Mouse (Mus musculus) lung, postnatal 0 days (tissue): ENCODE data around the gene Stk10. TPM values are rescaled to one million over a fixed set of nuclear protein-coding genes. Genes with fewer than 3 reads are reported as not detected.

ENCODE experiments used
- ATAC-seq: fragments of 200-750 bp; cut with Nextera tagmentation; 2 replicates; pipeline ENCODE4 v1.8.0; 2017; ENCODE audit warnings: moderate library complexity
- DNase-seq: peaks from one replicate; pipeline ENCODE4 v3.0.0-alpha.2; 2016; ENCODE audit warnings: low spot score
- H3K27ac ChIP-seq: fragments of 300-500 bp; sonication (generic); 2 replicates; pipeline ENCODE4 v1.5.1; 2014; ENCODE audit warnings: antibody characterized with exemption, mild to moderate bottlenecking, low read length, mixed read lengths
- H3K27me3 ChIP-seq: fragments of 300-500 bp; sonication (generic); replicated peaks from 2 replicates; pipeline ENCODE4 v1.6.1; 2014; ENCODE audit warnings: low read length, mixed read lengths; ENCODE audit not compliant: insufficient read depth
- H3K36me3 ChIP-seq: fragments of 300-500 bp; sonication (generic); 2 replicates; pipeline ENCODE4 v1.6.1; 2014; ENCODE audit warnings: low read length, mixed read lengths; ENCODE audit not compliant: insufficient read depth
- H3K4me1 ChIP-seq: fragments of 300-500 bp; sonication (generic); 2 replicates; pipeline ENCODE4 v1.6.1; 2014; ENCODE audit warnings: antibody characterized with exemption, low read depth, low read length, mixed read lengths; ENCODE audit not compliant: insufficient read depth
- H3K4me2 ChIP-seq: fragments of 300-500 bp; sonication (generic); replicated peaks from 2 replicates; pipeline ENCODE4 v1.6.1; 2014; ENCODE audit warnings: low read depth, mild to moderate bottlenecking, low read length, moderate library complexity, mixed read lengths
- H3K4me3 ChIP-seq: fragments of 300-500 bp; sonication (generic); 2 replicates; pipeline ENCODE4 v1.5.1; 2014; ENCODE audit warnings: low read depth, low read length
- H3K9ac ChIP-seq: fragments of 300-500 bp; sonication (generic); replicated peaks from 2 replicates; pipeline ENCODE4 v1.6.1; 2014; ENCODE audit warnings: low read depth, mild to moderate bottlenecking
- H3K9me3 ChIP-seq: fragments of 300-500 bp; sonication (generic); 2 replicates; pipeline ENCODE4 v1.6.1; 2016; ENCODE audit warnings: low read length, mixed read lengths
- CTCF ChIP-seq: IDR thresholded peaks from 2 replicates; pipeline ENCODE4 v1.5.1; 2016; ENCODE audit warnings: antibody characterized with exemption, mild to moderate bottlenecking
- EP300 ChIP-seq: IDR thresholded peaks from 2 replicates; pipeline ENCODE4 v1.6.1; 2016; ENCODE audit warnings: antibody characterized with exemption, mild to moderate bottlenecking, control low read depth
- WGBS: fragments of 180-500 bp; shearing (Covaris S2); extraction: QIAGEN DNeasy Blood & Tissue Kit; methylation state at CpG from one replicate; pipeline ENCODE4 v1.1.7; 2014; 5-methylcytosine and 5-hydroxymethylcytosine counted together
- polyA plus RNA-seq: library from polyadenylated mRNA; unstranded; fragments of >200 nt; fragmentation: Nextera tagmentation; extraction: Ambion mirVana; gene quantifications from 2 replicates; pipeline ENCODE4 v1.2.1, GENCODE M21; 2015

Stk10 gene
- polyA plus RNA-seq, 1 experiment from 2014 or later: 1.9 TPM

DNA sequence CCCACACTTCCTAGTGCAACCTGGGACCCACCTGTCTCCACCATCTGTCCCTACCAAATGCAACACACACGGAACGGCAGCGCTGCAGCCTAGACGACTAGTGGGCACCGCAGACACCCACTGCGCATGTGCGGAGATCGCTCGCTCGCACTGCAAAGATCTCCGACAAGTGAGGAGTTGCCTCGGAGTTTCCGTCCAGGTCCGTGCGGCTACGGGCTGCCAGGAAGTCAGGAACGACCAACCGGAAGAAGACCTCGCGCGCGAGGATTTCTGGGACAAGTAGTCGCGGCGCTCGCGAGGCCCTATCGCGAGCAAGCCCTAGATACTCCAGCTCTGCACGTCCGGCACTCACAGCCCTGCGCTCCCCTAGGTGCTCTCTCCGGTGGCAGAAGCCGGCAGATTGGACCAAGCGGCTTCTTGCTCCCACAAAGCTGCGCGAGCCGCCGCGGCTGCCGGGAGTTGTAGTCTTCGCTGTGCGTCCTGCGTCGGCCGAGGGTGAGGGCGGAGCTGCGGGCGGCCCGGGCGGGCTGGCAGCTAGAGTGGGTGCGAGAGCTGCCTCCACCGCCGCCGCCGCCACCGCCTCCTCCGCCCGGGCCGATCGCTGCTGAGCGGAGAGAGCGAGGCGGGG is 109.3 kb downstream of the Stk10 start, which contains the start of gene Fbxw11:
Gene Fbxw11, plus strand, starts transcription at position 476 of the 628 bp plus-strand sequence.
- peak within 1 kb of the TSS; percentile 79 for H3K4me2 ChIP-seq
- H3K9me3 ChIP-seq: no peaks in the 10 kb centered on the region
- H3K4me3 ChIP-seq: peak within 1 kb of the TSS; percentile 95
- H3K4me1 ChIP-seq: peaks cover 13% of the 10 kb centered on the region; the same call in 1 of the 2 replicates
- H3K27me3 ChIP-seq: no peaks in the 10 kb centered on the region
- under 1% methylated on average over 54 of the region's 64 CpGs for WGBS
- TF ChIP-seq EP300 (no peak), CTCF (no peak)
- ATAC-seq: peak; percentile 95
- H3K9ac ChIP-seq: peak within 1 kb of the TSS; percentile 93
- H3K27ac ChIP-seq: peak within 1 kb of the TSS; percentile 100
- DNase-seq: peak; percentile 99
- H3K36me3 ChIP-seq: no peaks in the 10 kb centered on the region

DNA sequence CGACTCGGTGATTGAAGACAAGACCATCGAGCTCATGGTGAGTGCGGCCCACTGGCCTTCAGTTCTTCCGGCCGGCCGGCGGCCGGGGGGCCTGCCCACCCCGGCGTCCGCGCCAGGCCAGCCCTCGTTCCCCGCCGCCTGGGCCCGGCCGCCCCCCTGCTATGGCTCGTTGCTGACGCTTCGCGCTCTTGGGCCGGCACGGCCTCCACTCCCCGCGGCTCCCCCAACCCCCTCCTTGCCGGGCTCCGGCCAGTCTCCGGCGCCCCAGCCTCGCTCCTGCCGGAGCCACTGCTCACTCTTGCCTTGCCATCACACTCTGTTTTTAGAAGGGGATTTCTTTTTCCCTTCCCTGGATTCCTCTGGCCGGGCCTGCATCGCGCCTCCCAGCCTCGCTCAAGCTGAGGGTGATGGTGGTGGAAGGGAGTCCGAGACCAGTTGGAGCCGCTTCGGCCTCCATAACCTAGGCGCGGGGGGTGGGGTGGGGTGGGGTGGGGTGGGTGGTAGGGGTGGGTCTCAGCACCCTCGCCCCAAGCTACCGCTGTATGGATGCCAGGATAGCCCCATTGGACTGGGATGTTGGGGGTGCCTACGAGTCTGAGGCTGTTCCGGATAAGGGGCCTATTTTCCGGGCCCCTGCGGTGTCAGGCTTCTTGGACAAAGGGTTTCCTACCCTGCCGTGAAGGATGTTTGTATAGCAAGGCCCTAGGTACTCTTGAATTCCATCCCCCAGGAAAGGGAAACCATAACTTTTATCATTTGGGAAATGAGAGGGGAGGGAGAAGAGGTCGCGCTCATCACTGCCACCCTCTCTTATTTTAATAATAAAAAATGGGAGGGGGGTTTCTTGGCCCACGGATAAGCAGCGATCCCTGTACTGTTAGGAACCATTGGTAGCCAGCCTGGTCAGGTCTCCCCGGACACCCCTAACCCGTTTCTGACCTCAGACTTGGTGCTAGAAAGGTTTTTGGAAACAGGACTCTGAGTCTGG is 110.1 kb downstream of the Stk10 start:
- ATAC-seq (peak; percentile 73), DNase-seq (peak; percentile 73)
- Histone ChIP-seq H3K27ac (peak overlapping the region; percentile 100), H3K4me3 (peak overlapping the region; percentile 95), H3K9me3 (no peaks in the 10 kb centered on the region), H3K4me2 (peak overlapping the region; percentile 79), H3K9ac (peak overlapping the region; percentile 93), H3K4me1 (peaks cover 13% of the 10 kb centered on the region; the same call in 1 of the 2 replicates), H3K27me3 (no peaks in the 10 kb centered on the region), H3K36me3 (no peaks in the 10 kb centered on the region)
- 1% methylated on average over 49 of the region's 54 CpGs for WGBS
- TF ChIP-seq CTCF (no peak), EP300 (no peak)

DNA sequence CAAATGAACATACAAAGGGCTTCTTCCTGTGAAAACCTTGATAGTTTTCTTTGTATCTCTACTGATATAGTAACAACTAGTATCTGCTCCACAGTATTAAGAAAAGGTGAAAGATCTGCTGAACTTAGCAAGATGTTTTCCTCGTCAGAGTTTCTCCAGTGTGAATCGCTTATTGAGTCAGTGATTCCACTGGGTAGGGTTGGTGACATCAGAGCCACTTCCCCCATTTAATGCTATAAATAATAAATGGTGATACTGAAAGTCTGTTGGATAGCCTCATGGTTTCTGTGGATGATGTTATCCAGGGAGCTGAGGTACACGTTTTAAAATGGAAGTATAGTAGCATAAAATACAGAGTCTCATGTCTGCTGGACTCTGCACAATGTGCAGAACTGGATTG is 110.9 kb downstream of the Stk10 start:
- Histone ChIP-seq H3K9ac (peak overlapping the region; percentile 93), H3K4me3 (peak overlapping the region; percentile 95), H3K9me3 (no peaks in the 10 kb centered on the region), H3K36me3 (no peaks in the 10 kb centered on the region), H3K27ac (peak overlapping the region; percentile 100), H3K4me2 (peak overlapping the region; percentile 79), H3K4me1 (peaks cover 11% of the 10 kb centered on the region; the same call in 1 of the 2 replicates), H3K27me3 (no peaks in the 10 kb centered on the region)
- WGBS: 12% methylated on average over 3 of the region's 3 CpGs
- TF ChIP-seq CTCF: no peak
- TF ChIP-seq EP300: no peak
- ATAC-seq (no peak), DNase-seq (peak; percentile 52)

DNA sequence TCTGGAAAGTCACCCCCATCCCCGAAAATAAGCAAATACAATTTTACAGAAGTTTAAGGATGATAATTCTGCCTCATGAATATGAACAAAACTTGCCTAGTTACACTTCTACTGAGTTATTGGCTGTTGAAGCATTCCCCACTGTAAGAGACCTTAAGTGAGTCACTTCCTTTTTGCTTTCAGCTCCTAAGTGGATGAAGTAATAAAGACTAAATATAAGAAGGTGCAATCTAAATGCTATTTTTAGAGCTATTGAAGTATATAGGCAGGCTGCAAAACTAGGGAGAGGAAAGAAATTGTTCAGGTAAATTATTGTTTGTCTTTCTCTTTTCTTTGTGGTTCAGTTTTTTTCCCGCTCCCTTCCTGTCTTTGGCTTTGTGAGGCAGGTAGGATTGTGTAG is 114.2 kb downstream of the Stk10 start:
- Histone ChIP-seq H3K9ac (no peak overlapping the region), H3K27ac (no peak overlapping the region), H3K36me3 (no peaks in the 10 kb centered on the region), H3K4me2 (0 out of 2 replicates have a peak overlapping the region, but pooled peaks have one; percentile 0), H3K4me1 (peaks cover 19% of the 10 kb centered on the region; the same call in 1 of the 2 replicates), H3K9me3 (no peaks in the 10 kb centered on the region), H3K4me3 (no peak overlapping the region), H3K27me3 (no peaks in the 10 kb centered on the region)
- peak; percentile 79 for DNase-seq
- 63% methylated on average over 2 of the region's 2 CpGs for WGBS
- TF ChIP-seq CTCF: no peak
- TF ChIP-seq EP300: peak; percentile 50
- no peak for ATAC-seq

DNA sequence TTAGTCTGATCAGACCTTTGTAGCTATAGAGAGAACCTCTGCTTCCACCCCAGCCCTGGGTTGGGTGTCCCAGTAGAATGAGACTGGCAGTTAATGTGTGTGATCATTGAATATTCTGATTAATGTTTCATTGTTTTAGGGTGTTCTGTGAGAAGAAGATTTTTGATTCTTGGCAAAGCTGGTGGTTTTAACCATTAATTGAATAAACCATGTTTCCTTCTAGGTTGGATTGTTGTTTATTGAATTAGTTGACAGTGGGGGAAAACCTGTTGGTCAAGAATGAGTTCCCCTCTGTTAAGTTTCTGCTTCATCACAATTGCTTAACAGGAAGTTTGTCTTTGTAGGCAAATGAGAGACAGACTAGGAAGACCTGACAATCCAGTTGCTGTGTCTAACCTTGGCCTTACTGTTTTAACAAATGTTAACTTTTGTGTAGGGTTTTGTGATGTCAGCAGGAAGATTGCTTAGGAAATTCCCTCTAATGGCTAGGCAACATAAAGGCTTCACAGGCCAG is 117.2 kb downstream of the Stk10 start:
- H3K27ac ChIP-seq: no peak overlapping the region
- ATAC-seq (no peak), DNase-seq (peak; percentile 25)
- no peak for TF ChIP-seq CTCF
- TF ChIP-seq EP300: no peak
- no peak overlapping the region for H3K9ac ChIP-seq
- H3K4me3 ChIP-seq: no peak overlapping the region
- no peaks in the 10 kb centered on the region for H3K9me3 ChIP-seq
- no peaks in the 10 kb centered on the region for H3K36me3 ChIP-seq
- peaks cover 19% of the 10 kb centered on the region; the same call in 1 of the 2 replicates for H3K4me1 ChIP-seq
- H3K4me2 ChIP-seq: no peak overlapping the region
- H3K27me3 ChIP-seq: no peaks in the 10 kb centered on the region
